Mouse (Mus musculus): ENCODE data around the gene Rabep2. TPM values are rescaled to one million over a fixed set of nuclear protein-coding genes. Genes with fewer than 3 reads are reported as not detected.

Gene Rabep2
- polyA plus RNA-seq, 1 experiment from 2014 or later, result 24.2 TPM

DNA sequence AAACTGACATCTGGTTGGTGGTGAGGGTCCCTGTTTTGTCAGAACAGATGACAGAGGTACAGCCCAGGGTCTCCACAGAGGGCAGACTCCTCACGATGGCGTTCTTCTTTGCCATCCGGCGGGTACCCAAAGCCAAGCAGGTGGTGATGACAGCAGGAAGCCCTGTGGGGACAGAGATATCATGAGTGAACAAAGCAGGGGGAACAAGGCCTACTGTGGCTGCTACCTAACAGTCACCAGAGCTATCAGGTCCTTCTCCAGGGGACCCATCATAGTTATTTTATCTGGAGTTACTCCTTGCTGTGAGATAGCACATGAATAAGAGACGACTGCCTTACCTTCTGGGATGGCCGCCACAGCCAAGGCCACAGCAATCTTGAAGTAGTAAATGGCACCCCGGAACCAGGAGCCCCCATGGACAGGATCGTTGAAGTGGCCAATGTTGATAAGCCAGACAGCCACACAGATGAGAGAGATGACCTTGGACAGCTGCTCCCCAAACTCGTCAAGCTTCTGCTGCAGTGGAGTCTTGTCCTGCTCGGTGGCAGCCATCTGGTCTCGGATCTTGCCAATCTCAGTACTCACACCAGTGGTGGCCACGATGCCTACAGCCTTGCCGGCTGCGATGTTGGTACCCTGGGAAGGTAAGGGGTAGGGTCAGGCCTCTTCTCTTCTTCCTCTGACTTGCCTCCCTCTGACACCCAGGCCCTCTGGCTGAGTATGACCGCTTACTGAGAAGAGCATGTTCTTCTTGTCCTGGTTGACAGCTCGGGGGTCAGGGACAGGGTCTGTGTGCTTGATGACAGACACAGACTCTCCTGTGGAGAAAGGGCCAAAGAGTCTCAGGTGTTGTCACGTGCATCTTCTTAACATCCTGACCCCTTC lies 28.1 kb downstream of the Rabep2 start:
- 88% methylated on average over 17 of the region's 17 CpGs for WGBS
- no peak for ATAC-seq
- H3K4me1 ChIP-seq (replicated peaks), result 0 out of 2 replicates have a peak, but pooled peaks cover 3% of the 10 kb centered on the region
- no peak overlapping the region for H3K4me3 ChIP-seq (replicated peaks)
- no peak overlapping the region for H3K27ac ChIP-seq
- H3K9ac ChIP-seq, result no peak overlapping the region
- H3K9me3 ChIP-seq, result no peaks in the 10 kb centered on the region
- H3K36me3 ChIP-seq, result no peaks in the 10 kb centered on the region
- no peak overlapping the region for H3K4me2 ChIP-seq (replicated peaks)
- no peaks in the 10 kb centered on the region for H3K27me3 ChIP-seq (replicated peaks)

DNA sequence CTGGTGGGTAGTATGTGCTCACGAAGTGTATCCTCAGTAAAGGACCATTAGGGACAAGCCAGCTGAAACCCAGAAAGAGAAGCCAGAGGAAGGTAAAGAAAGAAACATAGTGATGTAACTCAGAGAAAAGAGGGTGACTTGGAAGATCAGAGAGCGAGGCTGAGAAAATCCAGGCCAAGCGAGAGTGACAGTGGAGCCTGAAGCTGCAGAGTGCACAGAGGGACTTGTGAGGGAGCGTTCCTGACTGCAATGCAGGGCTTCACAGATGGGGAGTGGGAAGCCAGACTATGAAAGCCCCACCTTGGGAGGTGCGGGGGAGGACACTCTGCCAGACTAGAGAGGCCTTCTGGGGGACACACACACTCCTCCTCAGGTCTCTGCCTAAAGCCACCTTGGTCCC lies 29.7 kb downstream of the Rabep2 start:
- 81% methylated on average over 5 of the region's 5 CpGs for WGBS
- H3K27ac ChIP-seq, result no peak overlapping the region

DNA sequence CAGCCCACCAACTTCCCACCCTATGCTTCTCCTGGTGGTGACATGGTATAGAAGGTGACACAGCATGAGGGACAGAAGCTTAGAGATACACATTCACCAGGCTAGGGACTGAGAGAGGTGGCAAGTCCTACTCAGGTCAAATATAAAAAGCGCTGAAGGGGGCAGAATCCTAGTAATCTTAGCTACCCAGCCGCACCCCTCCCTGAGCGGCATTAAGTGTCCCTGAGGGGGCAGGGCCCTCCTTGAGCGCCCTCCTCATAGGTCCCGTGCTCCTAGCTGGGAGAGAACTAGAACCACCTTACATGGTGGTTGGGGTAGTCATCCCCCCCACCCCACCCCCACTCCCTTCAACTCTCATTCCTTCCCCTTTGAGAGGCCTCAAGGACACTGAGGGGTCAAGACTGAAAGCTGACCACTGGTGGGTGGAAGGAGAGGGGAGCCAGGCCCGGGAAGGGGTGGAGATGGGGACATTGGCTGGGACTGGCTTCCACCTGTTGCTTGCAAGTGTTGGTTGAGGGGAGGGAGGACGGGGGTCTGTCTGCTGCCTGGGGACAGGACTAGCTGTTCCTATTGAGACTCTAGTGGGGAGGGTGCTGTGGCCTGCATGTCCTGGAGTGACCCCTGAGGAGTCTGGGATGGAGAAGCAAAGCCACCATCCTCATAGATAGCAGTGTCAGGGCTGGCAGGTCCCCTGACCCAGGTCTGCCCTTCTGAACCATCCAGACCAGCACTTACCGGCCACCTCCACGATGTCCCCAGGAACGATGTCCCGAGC lies 30.5 kb downstream of the Rabep2 start:
- Histone ChIP-seq H3K9ac (no peak overlapping the region), H3K27ac (no peak overlapping the region), H3K4me3 (replicated peaks) (no peak overlapping the region), H3K27me3 (replicated peaks) (no peaks in the 10 kb centered on the region), H3K36me3 (no peaks in the 10 kb centered on the region), H3K4me1 (replicated peaks) (0 out of 2 replicates have a peak, but pooled peaks cover 5% of the 10 kb centered on the region), H3K9me3 (no peaks in the 10 kb centered on the region), H3K4me2 (replicated peaks) (no peak overlapping the region)
- 84% methylated on average over 11 of the region's 11 CpGs for WGBS
- no peak for ATAC-seq

More for the DNA sequence above, 29.7 kb downstream of the Rabep2 start:
- no peak for ATAC-seq
- Histone ChIP-seq H3K9ac (no peak overlapping the region), H3K9me3 (no peaks in the 10 kb centered on the region), H3K4me3 (replicated peaks) (no peak overlapping the region), H3K4me1 (replicated peaks) (0 out of 2 replicates have a peak, but pooled peaks cover 3% of the 10 kb centered on the region), H3K36me3 (no peaks in the 10 kb centered on the region), H3K27me3 (replicated peaks) (no peaks in the 10 kb centered on the region), H3K4me2 (replicated peaks) (no peak overlapping the region)

DNA sequence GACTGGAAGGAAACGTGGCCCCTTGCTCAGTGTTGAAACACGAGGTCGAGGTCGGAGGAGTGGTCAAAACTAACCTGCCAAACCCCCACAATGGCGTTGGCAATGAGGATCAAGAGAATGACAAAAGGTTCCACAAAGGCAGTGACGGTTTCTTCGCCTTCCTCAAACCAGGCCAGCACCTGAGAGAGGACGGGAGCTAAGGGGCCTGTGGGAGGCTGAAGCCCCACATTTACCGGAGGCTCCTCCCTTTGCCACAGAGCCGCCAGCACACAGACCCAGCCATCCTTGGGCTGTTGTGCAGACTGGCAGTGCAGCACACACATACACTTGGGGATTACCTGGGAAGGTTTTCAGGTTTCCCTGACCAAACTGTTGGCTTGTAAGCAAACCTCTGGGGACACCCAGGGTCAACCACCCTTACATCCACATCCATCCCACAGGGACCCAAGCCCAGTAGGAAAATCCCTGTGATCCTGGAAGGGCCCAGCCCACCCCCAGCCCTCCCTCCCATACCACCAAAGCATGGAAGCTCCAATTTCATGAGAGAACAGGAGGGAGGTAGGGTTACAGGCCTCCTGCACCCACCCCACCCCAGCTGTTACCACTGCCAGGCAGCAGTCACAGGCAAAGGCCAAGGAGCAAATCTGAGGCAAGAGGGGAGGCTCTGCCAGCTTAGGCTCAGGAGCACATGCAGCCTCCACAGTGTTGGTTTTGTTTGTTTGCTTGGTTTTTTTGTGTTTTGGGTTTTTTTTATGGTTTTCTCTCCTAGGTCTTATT lies 32.3 kb downstream of the Rabep2 start:
- Histone ChIP-seq H3K36me3 (no peaks in the 10 kb centered on the region), H3K4me3 (replicated peaks) (no peak overlapping the region), H3K4me2 (replicated peaks) (no peak overlapping the region), H3K9me3 (no peaks in the 10 kb centered on the region), H3K27ac (no peak overlapping the region), H3K27me3 (replicated peaks) (no peaks in the 10 kb centered on the region), H3K4me1 (replicated peaks) (peaks cover 15% of the 10 kb centered on the region; the same call in 1 of the 2 replicates), H3K9ac (no peak overlapping the region)
- no peak for ATAC-seq
- WGBS, result 47% methylated on average over 10 of the region's 10 CpGs

DNA sequence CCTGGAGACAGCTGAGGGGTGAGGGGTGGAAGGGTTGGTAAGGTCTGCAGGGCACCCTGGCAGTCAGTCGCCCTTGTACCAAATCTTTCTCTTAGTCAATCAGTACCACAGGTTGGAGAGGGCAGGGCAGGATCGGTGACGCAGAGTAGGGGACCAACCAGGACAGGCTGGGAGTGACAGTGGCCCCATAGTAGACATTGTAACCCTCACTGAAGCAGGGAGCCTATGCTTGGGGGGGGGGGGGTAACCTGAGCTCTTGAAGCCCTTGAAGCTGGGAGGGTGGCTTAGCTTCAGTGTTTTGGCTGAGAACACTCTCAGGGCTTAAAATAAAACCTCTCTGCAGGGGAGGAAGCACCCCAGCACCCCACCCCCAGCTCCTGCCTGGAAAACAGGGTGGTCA lies 33.1 kb downstream of the Rabep2 start:
- Histone ChIP-seq H3K4me3 (replicated peaks) (no peak overlapping the region), H3K4me1 (replicated peaks) (peaks cover 15% of the 10 kb centered on the region; the same call in 1 of the 2 replicates), H3K27me3 (replicated peaks) (no peaks in the 10 kb centered on the region), H3K27ac (no peak overlapping the region), H3K9me3 (no peaks in the 10 kb centered on the region), H3K36me3 (peaks cover 1% of the 10 kb centered on the region; the same call in 1 of the 2 replicates), H3K4me2 (replicated peaks) (no peak overlapping the region), H3K9ac (no peak overlapping the region)
- no peak for ATAC-seq
- WGBS, result 87% methylated on average over 3 of the region's 3 CpGs

DNA sequence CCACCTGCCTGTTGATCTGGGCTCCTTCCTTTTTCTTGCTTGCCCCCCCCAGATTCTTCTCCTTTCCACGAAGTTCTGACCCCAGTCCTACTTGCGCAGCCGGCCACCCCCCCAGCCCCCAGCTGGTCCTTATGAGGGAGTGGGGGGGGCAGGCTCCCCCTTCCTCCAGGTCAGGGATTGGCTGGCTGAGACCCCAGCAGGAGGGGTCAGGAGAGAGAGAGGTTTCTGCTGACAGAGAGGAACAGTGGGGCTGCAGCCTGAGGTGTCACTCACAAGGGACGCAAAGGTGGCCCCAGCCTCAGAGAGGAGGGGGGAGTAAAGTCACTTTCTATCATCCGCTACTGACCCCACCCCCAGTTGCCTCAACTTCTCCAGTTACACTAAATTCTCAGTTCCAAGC lies 34.4 kb downstream of the Rabep2 start, which contains the start of gene Atp2a1:
Gene Atp2a1, minus strand, starts transcription at position 105 of the 400 bp plus-strand sequence.
- Histone ChIP-seq H3K27ac (no peak within 1 kb of the TSS), H3K9ac (no peak within 1 kb of the TSS), H3K36me3 (peaks cover 10% of the 10 kb centered on the region), H3K4me2 (replicated peaks) (no peak within 1 kb of the TSS), H3K27me3 (replicated peaks) (no peaks in the 10 kb centered on the region), H3K9me3 (no peaks in the 10 kb centered on the region), H3K4me3 (replicated peaks) (no peak within 1 kb of the TSS), H3K4me1 (replicated peaks) (peaks cover 15% of the 10 kb centered on the region; the same call in 1 of the 2 replicates)
- WGBS, result 46% methylated on average over 5 of the region's 5 CpGs
- ATAC-seq, result no peak

DNA sequence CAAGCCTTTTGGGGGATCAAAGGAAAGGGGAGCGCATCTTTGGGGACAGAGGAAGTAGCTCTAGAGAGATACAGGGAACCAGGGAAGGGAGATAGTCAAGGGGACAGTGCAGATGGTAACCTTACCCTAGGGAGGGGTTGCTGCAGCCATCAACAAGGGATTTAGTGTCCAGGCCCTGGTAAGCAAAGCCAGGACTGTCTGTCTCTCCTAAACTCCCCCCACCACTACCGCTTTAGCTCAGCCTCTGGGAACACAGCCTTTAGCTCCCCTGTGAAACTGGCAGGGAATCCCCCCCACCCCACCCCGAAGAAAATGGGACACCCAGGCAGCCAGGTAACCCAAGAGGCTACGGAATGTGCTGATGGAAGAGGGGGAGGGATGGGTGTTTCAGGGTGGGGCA lies 35.0 kb downstream of the Rabep2 start:
- Histone ChIP-seq H3K27ac (no peak overlapping the region), H3K4me2 (replicated peaks) (no peak overlapping the region), H3K9ac (no peak overlapping the region), H3K36me3 (peaks cover 15% of the 10 kb centered on the region), H3K4me3 (replicated peaks) (no peak overlapping the region), H3K4me1 (replicated peaks) (peaks cover 12% of the 10 kb centered on the region; the same call in 1 of the 2 replicates), H3K27me3 (replicated peaks) (no peaks in the 10 kb centered on the region), H3K9me3 (no peaks in the 10 kb centered on the region)
- WGBS, result 58% methylated on average over 4 of the region's 4 CpGs
- ATAC-seq, result no peak

DNA sequence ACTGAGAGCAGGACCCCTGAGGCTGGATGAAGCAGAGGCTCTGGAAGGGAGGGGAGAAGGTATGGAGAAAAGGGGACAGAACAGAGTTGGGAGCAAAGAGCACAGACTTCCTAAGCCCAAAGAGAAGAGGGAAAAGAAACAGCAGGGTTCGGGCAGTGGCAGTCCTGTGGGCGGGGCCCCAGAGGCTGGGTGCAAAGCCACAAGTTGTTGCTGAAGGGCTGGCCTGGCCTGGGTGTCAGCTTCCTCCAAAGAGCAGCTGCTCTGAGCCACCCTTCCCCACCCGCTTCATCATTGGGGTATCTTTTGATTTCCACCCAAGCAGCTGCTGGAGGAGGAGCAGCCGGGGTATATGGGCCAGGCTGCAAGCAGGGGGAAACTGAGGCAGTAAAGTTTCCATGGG lies 35.6 kb downstream of the Rabep2 start:
- no peaks in the 10 kb centered on the region for H3K27me3 ChIP-seq (replicated peaks)
- peaks cover 12% of the 10 kb centered on the region; the same call in 1 of the 2 replicates for H3K4me1 ChIP-seq (replicated peaks)
- 55% methylated on average over 4 of the region's 4 CpGs for WGBS
- no peak overlapping the region for H3K4me2 ChIP-seq (replicated peaks)
- ATAC-seq, result no peak
- H3K9me3 ChIP-seq, result no peaks in the 10 kb centered on the region
- H3K27ac ChIP-seq, result no peak overlapping the region
- H3K36me3 ChIP-seq, result peaks cover 21% of the 10 kb centered on the region
- no peak overlapping the region for H3K4me3 ChIP-seq (replicated peaks)
- H3K9ac ChIP-seq, result no peak overlapping the region

DNA sequence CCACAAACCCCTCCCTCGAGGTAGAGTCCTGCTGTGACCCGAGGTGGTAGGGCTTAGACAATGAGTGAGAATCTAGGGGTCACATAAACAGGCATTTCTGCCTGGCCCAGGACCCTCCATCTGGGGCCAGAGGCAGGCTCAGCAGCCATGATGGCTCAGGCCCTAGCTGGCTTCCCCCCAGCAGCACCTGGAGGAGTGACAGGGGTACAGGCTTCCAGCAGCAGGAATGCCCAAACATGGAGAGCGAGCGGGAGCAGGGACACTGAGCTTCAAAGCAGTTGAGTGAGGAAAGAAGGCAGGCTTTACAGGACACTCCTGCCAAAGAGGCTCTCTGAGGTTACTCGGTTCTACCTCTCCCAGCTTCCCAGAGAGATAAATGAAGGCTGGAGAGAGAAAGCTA lies 36.3 kb downstream of the Rabep2 start:
- 40% methylated on average over 5 of the region's 5 CpGs for WGBS
- Histone ChIP-seq H3K9ac (no peak overlapping the region), H3K9me3 (no peaks in the 10 kb centered on the region), H3K27me3 (replicated peaks) (no peaks in the 10 kb centered on the region), H3K4me2 (replicated peaks) (no peak overlapping the region), H3K4me1 (replicated peaks) (peaks cover 12% of the 10 kb centered on the region; the same call in 1 of the 2 replicates), H3K36me3 (peaks cover 25% of the 10 kb centered on the region), H3K27ac (no peak overlapping the region), H3K4me3 (replicated peaks) (no peak overlapping the region)
- no peak for ATAC-seq

DNA sequence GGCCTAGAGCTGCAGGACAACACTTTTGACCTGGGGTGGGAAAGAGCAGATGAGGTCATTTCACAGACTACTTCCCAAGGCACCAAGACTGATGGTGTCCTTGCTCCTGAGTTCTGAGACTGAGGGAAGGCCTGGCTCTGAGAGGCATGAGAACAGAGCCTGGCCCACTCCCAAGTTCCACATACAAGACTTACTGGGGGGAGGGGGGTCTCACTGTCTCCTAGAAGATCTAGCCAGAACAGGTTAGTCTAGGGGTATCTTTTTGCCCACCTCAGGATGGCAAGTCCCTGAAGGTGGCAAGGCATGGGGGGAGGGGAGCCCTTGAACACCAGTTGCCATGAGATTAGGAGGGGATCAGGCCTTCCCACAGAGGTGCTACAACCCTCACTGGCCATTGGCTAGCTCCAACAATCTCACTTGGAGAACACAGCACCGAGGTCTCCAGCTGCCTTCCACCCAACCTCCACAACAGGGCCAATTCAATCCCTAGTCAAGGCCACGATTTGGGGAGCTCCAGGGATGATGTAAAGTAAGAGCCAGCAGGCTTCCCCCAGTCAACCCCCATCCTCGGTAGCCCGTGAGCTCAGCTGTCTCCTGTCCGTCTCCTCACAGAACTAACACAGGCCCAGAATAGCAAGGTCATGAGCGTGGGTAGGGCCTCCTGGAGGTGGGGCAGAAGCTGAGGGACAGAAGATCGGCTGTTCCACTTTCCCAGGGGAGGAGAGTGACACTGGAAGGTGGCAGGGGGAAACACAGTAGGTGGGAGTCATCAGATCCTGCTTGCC lies 36.9 kb downstream of the Rabep2 start:
- 35% methylated on average over 7 of the region's 7 CpGs for WGBS
- Histone ChIP-seq H3K4me3 (replicated peaks) (no peak overlapping the region), H3K27me3 (replicated peaks) (no peaks in the 10 kb centered on the region), H3K4me2 (replicated peaks) (no peak overlapping the region), H3K27ac (no peak overlapping the region), H3K9me3 (no peaks in the 10 kb centered on the region), H3K36me3 (peaks cover 25% of the 10 kb centered on the region), H3K9ac (no peak overlapping the region), H3K4me1 (replicated peaks) (peaks cover 12% of the 10 kb centered on the region; the same call in 1 of the 2 replicates)
- no peak for ATAC-seq

DNA sequence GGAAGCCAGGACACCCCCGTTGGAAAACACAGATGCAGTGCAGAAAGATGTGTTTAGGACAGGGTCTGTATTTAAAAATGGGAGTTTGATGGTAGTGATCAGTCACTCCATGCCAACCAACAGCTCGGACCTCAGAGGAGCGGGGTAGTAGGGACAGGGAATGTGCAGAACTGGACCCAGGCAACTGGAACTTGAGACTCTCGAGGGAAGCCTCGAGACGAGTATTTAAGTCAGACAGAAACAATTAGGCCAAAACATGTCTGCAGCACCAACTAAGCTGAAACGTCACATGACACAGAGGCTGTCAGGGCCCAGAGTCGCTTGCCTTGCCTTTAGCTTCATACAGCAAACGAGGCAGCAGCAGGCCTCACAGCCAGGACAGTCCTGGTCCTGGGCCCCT lies 37.6 kb downstream of the Rabep2 start:
- no peaks in the 10 kb centered on the region for H3K27me3 ChIP-seq (replicated peaks)
- H3K9me3 ChIP-seq, result no peaks in the 10 kb centered on the region
- H3K36me3 ChIP-seq, result peaks cover 30% of the 10 kb centered on the region
- no peak overlapping the region for H3K27ac ChIP-seq
- no peak for ATAC-seq
- WGBS, result 67% methylated on average over 9 of the region's 9 CpGs
- H3K4me2 ChIP-seq (replicated peaks), result no peak overlapping the region
- no peak overlapping the region for H3K4me3 ChIP-seq (replicated peaks)
- H3K4me1 ChIP-seq (replicated peaks), result peaks cover 12% of the 10 kb centered on the region; the same call in 1 of the 2 replicates
- no peak overlapping the region for H3K9ac ChIP-seq
